Mouse (Mus musculus): ENCODE results near the gene Arsg.

DNA sequence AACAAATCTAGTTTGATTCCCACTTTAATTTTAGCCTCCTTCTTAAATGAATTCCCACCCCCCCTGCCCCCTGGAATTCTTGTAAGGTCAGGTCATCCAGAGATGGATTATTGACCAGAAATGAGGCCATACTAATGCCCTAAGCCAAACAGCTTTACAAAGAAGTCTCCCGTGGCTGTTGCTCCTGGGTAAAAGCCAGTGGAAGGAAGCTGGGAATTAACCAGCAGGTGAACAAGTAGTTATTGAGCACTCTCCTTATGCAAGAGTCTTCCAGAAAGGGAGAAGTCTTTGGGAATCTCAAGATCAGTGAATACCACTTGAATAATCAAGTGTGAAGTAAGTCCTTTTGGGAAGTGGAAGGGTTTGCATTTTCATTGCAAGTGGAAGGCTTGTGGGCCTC lies 13.9 kb downstream of the Arsg start:
- TF ChIP-seq CTCF (IDR thresholded peaks at IDR 0.05; ENCODE audit: borderline replicate concordance, control insufficient read depth, extremely low read depth, insufficient read depth, low read length, poor library complexity), result no peak
- no peak for TF ChIP-seq POLR2A (IDR thresholded peaks at IDR 0.05; ENCODE audit: control insufficient read depth, extremely low read depth, insufficient read depth, low read length, poor library complexity)
